Mouse (Mus musculus) hindbrain, postnatal 0 days (tissue): ENCODE measurements around the gene Ppp2r2c. TPM values are rescaled to one million over a fixed set of nuclear protein-coding genes. Genes with fewer than 3 reads are reported as not detected.

Experiments
- ATAC-seq: fragments of 200-750 bp; cut with Nextera tagmentation; 2 replicates; pipeline ENCODE4 v1.8.0; 2017; ENCODE audit warnings: mild to moderate bottlenecking, moderate TSS enrichment, moderate library complexity
- DNase-seq: peaks from one replicate; pipeline ENCODE4 v3.0.0-alpha.2; 2015; ENCODE audit warnings: low spot score
- H3K27ac ChIP-seq: fragments of 300-500 bp; sonication (generic); 2 replicates; pipeline ENCODE4 v1.5.1; 2014; ENCODE audit warnings: mild to moderate bottlenecking
- H3K27me3 ChIP-seq: fragments of 300-500 bp; sonication (generic); 2 replicates; pipeline ENCODE4 v1.6.1; 2014; ENCODE audit warnings: low read length, mixed read lengths; ENCODE audit not compliant: insufficient read depth
- H3K36me3 ChIP-seq: fragments of 300-500 bp; sonication (generic); 2 replicates; pipeline ENCODE4 v1.6.1; 2014; ENCODE audit warnings: low read length, mixed read lengths; ENCODE audit not compliant: insufficient read depth
- H3K4me1 ChIP-seq: fragments of 300-500 bp; sonication (generic); 2 replicates; pipeline ENCODE4 v1.6.1; 2014; ENCODE audit warnings: antibody characterized with exemption, low read length, mixed read lengths; ENCODE audit not compliant: insufficient read depth
- H3K4me2 ChIP-seq: fragments of 300-500 bp; sonication (generic); 2 replicates; pipeline ENCODE4 v1.6.1; 2014; ENCODE audit warnings: low read depth, mild to moderate bottlenecking, low read length, moderate library complexity, mixed read lengths
- H3K4me3 ChIP-seq: fragments of 300-500 bp; sonication (generic); 2 replicates; pipeline ENCODE4 v1.5.1; 2014; ENCODE audit warnings: low read length
- H3K9ac ChIP-seq: fragments of 300-500 bp; sonication (generic); replicated peaks from 2 replicates; pipeline ENCODE4 v1.6.1; 2014; ENCODE audit warnings: mild to moderate bottlenecking, low read length, moderate library complexity, mixed read lengths
- H3K9me3 ChIP-seq: fragments of 300-500 bp; sonication (generic); 2 replicates; pipeline ENCODE4 v1.6.1; 2016; ENCODE audit warnings: low read length, mixed read lengths
- CTCF ChIP-seq: IDR thresholded peaks from 2 replicates; pipeline ENCODE4 v1.5.1; 2016; ENCODE audit warnings: antibody characterized with exemption, control low read depth, low read depth
- WGBS: fragments of 180-500 bp; shearing (Covaris S2); extraction: QIAGEN DNeasy Blood & Tissue Kit; methylation state at CpG from one replicate; pipeline ENCODE4 v1.1.7; 2014; 5-methylcytosine and 5-hydroxymethylcytosine counted together
- polyA plus RNA-seq: library from polyadenylated mRNA; unstranded; fragments of >200 nt; fragmentation: Nextera tagmentation; extraction: Ambion mirVana; gene quantifications from 2 replicates; pipeline ENCODE4 v1.2.1, GENCODE M21; 2015
- total RNA-seq: library from RNA; depleted of rRNA; stranded (reverse); fragments of >200 nt; gene quantifications from 2 replicates; pipeline ENCODE4 v1.2.3, GENCODE M21; 2014

Ppp2r2c gene
- total and polyA plus RNA-seq, 2 experiments from 2014 or later = 103 to 263 TPM

DNA sequence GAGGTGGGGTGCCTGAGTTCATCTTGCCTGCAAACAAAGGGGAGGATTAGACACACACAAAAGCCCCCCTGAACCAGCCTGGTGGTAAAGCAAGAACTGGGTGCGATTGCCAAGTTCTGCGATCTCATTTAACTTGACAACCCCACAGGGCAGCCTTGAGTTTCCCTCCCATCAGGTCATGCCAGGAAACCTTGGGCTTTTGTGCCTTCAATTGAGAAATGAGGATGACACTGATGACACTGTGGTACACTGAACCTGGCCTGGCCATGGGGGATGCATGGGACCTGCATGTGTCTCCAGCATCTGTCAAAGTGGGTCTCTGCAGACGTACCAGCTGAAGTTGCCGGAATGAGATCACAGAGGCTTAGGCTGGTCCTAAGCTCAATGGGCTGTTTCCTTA, 114.0 kb downstream of the Ppp2r2c start:
- no peak overlapping the region for H3K4me2 ChIP-seq
- DNase-seq (no peak), ATAC-seq (no peak)
- H3K9ac ChIP-seq = no peak overlapping the region
- 63% methylated on average over 4 of the region's 4 CpGs for WGBS
- no peaks in the 10 kb centered on the region for H3K4me1 ChIP-seq
- TF ChIP-seq CTCF = no peak
- H3K4me3 ChIP-seq = no peak overlapping the region
- H3K27ac ChIP-seq = no peak overlapping the region
- no peaks in the 10 kb centered on the region for H3K27me3 ChIP-seq
- H3K9me3 ChIP-seq = no peaks in the 10 kb centered on the region
- no peaks in the 10 kb centered on the region for H3K36me3 ChIP-seq

DNA sequence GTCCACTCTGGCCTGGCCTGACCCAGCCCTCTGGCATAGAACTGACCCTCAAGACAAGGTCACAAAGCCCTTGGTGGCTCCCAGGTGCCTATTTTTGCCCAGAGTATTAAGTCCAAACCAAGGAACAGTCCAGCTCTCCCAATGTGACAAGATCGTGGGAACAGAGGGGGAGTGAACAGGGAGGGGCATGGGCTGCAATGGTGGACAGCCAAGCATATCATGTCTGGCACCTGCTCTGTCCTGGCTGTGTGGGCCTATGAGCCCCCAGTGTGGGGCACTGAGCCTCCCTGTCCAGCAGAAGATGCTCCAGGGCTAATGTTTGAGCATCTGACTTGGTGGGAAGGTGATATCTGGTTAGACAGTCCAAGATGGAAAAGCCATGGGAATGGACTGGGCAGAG, 118.3 kb downstream of the Ppp2r2c start:
- Histone ChIP-seq H3K4me1 (no peaks in the 10 kb centered on the region; the same call in none of the 2 replicates), H3K9me3 (no peaks in the 10 kb centered on the region), H3K4me3 (no peak overlapping the region), H3K36me3 (no peaks in the 10 kb centered on the region), H3K27ac (no peak overlapping the region), H3K4me2 (no peak overlapping the region), H3K27me3 (no peaks in the 10 kb centered on the region), H3K9ac (no peak overlapping the region)
- DNase-seq (no peak), ATAC-seq (no peak)
- 57% methylated on average over 1 of the region's 1 CpGs for WGBS
- no peak for TF ChIP-seq CTCF

DNA sequence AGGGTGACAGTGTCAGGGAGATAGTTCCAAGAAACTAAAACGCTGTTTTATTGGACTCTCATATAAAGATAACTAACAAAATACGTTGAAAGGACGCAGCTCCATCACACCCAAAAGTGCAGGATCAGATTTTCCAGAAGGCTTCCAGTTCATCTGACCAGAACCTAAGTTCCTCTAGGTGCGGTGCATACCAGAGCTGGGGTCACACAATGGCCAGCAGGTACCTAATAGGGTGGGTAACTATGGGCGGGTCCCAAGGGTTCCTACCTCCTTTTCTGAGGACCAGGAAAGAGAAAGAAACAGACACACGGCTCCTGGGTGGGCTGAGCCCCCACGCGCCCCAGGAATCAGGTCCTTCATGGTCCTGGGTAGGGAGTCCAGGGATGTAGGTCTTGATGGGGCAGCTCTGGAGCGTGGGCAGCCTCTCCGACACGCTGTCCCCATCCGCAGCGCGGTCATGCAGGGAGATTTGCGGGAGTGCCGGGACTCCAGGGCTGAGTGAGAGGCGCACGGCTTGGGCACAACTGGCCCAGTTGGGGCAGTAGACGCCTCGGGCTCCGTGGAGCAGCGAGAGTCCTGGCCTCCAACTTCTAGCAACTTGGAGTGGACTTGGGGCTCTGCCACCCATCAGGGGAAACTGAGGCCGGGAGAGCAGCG, 119.9 kb downstream of the Ppp2r2c start:
- peak overlapping the region; percentile 57 for H3K9ac ChIP-seq
- peak; percentile 46 for TF ChIP-seq CTCF
- WGBS = 14% methylated on average over 24 of the region's 24 CpGs
- H3K27me3 ChIP-seq = no peaks in the 10 kb centered on the region
- H3K4me2 ChIP-seq = peak overlapping the region; percentile 98
- 0 out of 2 replicates have a peak overlapping the region, but pooled peaks have one; percentile 51 for H3K27ac ChIP-seq
- peak; percentile 43 for ATAC-seq
- peak overlapping the region; percentile 67 for H3K4me3 ChIP-seq
- DNase-seq = no peak
- no peaks in the 10 kb centered on the region for H3K36me3 ChIP-seq
- no peaks in the 10 kb centered on the region for H3K9me3 ChIP-seq
- H3K4me1 ChIP-seq = no peaks in the 10 kb centered on the region; the same call in none of the 2 replicates

- ATAC-seq (peak; percentile 98), DNase-seq (peak; percentile 97)
- H3K4me3 ChIP-seq = peak within 1 kb of the TSS; percentile 67
- H3K9me3 ChIP-seq = no peaks in the 10 kb centered on the region
- under 1% methylated on average over 51 of the region's 60 CpGs for WGBS
- TF ChIP-seq CTCF = peak; percentile 47
- no peaks in the 10 kb centered on the region; the same call in none of the 2 replicates for H3K4me1 ChIP-seq
- peak within 1 kb of the TSS; percentile 57 for H3K9ac ChIP-seq
- H3K36me3 ChIP-seq = no peaks in the 10 kb centered on the region
- no peaks in the 10 kb centered on the region for H3K27me3 ChIP-seq
- H3K27ac ChIP-seq = 0 out of 2 replicates have a peak within 1 kb of the TSS, but pooled peaks have one; percentile 51
- H3K4me2 ChIP-seq = peak within 1 kb of the TSS; percentile 98
Measured at GRCm38 (mm10) chr5:36988781-36989624, 120.7 kb downstream of the Ppp2r2c start, which contains the start of gene Wfs1. Gene Wfs1, minus strand, starts transcription at chr5:36989205.

DNA sequence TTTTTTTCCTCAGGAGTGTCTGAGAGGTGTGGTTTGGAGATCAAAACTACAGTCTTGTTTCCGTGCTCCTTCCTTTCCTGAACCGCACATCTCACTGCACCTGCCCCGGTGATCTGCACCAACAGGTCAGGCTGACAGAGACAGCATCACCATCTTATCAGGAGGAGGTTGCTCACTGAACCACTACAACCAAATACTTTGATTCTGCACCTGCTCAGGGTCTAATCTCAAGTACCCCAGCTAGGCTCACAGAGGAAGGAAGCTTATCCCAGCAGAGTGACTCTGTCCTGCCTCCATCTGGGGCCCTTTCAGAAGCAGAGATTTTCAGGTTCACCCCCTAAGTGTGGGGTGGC, 121.3 kb downstream of the Ppp2r2c start:
- TF ChIP-seq CTCF = no peak
- 13% methylated on average over 3 of the region's 3 CpGs for WGBS
- H3K4me3 ChIP-seq = peak overlapping the region; percentile 67; the same call in 1 of the 2 replicates
- H3K9ac ChIP-seq = peak overlapping the region; percentile 57; the same call in 1 of the 2 replicates
- DNase-seq (no peak), ATAC-seq (no peak)
- H3K27ac ChIP-seq = no peak overlapping the region
- no peaks in the 10 kb centered on the region; the same call in none of the 2 replicates for H3K4me1 ChIP-seq
- H3K4me2 ChIP-seq = peak overlapping the region; percentile 98
- no peaks in the 10 kb centered on the region for H3K27me3 ChIP-seq
- no peaks in the 10 kb centered on the region for H3K36me3 ChIP-seq
- H3K9me3 ChIP-seq = no peaks in the 10 kb centered on the region

DNA sequence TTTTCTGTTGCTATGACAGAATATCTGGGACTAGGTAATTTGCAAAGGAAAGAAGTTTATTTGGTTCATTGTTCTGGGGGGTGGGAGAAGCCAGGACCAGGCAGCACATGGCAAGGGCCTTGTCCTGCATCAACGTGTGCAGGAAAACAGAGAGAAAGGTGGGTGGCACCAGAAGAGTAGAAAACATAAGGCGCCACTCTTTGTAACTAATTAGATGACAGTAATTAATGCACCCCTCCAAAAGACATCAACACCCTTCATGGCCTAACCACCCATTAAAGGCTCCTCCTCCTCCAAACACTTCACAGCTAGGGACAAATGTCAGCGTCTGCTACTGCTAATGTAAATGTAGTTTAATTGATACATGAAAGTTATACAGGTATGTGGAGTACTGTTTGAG, 121.9 kb downstream of the Ppp2r2c start:
- Histone ChIP-seq H3K27ac (no peak overlapping the region), H3K4me1 (no peaks in the 10 kb centered on the region; the same call in none of the 2 replicates), H3K36me3 (no peaks in the 10 kb centered on the region), H3K9me3 (no peaks in the 10 kb centered on the region), H3K27me3 (no peaks in the 10 kb centered on the region), H3K9ac (no peak overlapping the region), H3K4me3 (no peak overlapping the region), H3K4me2 (no peak overlapping the region)
- no peak for ATAC-seq
- WGBS = 33% methylated on average over 3 of the region's 3 CpGs
- no peak for DNase-seq
- no peak for TF ChIP-seq CTCF
